Mouse (Mus musculus) hindbrain, postnatal 0 days (tissue): ENCODE measurements around the gene Olfr732. TPM values are rescaled to one million over a fixed set of nuclear protein-coding genes. Genes with fewer than 3 reads are reported as not detected.

Experiments used
- ATAC-seq: fragments of 200-750 bp; cut with Nextera tagmentation; 2 replicates; pipeline ENCODE4 v1.8.0; 2017; ENCODE audit warnings: mild to moderate bottlenecking, moderate TSS enrichment, moderate library complexity
- DNase-seq: peaks from one replicate; pipeline ENCODE4 v3.0.0-alpha.2; 2015; ENCODE audit warnings: low spot score
- H3K27ac ChIP-seq: fragments of 300-500 bp; sonication (generic); 2 replicates; pipeline ENCODE4 v1.5.1; 2014; ENCODE audit warnings: mild to moderate bottlenecking
- H3K27me3 ChIP-seq: fragments of 300-500 bp; sonication (generic); 2 replicates; pipeline ENCODE4 v1.6.1; 2014; ENCODE audit warnings: low read length, mixed read lengths; ENCODE audit not compliant: insufficient read depth
- H3K36me3 ChIP-seq: fragments of 300-500 bp; sonication (generic); 2 replicates; pipeline ENCODE4 v1.6.1; 2014; ENCODE audit warnings: low read length, mixed read lengths; ENCODE audit not compliant: insufficient read depth
- H3K4me1 ChIP-seq: fragments of 300-500 bp; sonication (generic); 2 replicates; pipeline ENCODE4 v1.6.1; 2014; ENCODE audit warnings: antibody characterized with exemption, low read length, mixed read lengths; ENCODE audit not compliant: insufficient read depth
- H3K4me2 ChIP-seq: fragments of 300-500 bp; sonication (generic); 2 replicates; pipeline ENCODE4 v1.6.1; 2014; ENCODE audit warnings: low read depth, mild to moderate bottlenecking, low read length, moderate library complexity, mixed read lengths
- H3K4me3 ChIP-seq: fragments of 300-500 bp; sonication (generic); 2 replicates; pipeline ENCODE4 v1.5.1; 2014; ENCODE audit warnings: low read length
- H3K9ac ChIP-seq: fragments of 300-500 bp; sonication (generic); replicated peaks from 2 replicates; pipeline ENCODE4 v1.6.1; 2014; ENCODE audit warnings: mild to moderate bottlenecking, low read length, moderate library complexity, mixed read lengths
- H3K9me3 ChIP-seq: fragments of 300-500 bp; sonication (generic); 2 replicates; pipeline ENCODE4 v1.6.1; 2016; ENCODE audit warnings: low read length, mixed read lengths
- CTCF ChIP-seq: IDR thresholded peaks from 2 replicates; pipeline ENCODE4 v1.5.1; 2016; ENCODE audit warnings: antibody characterized with exemption, control low read depth, low read depth
- WGBS: fragments of 180-500 bp; shearing (Covaris S2); extraction: QIAGEN DNeasy Blood & Tissue Kit; methylation state at CpG from one replicate; pipeline ENCODE4 v1.1.7; 2014; 5-methylcytosine and 5-hydroxymethylcytosine counted together
- polyA plus RNA-seq: library from polyadenylated mRNA; unstranded; fragments of >200 nt; fragmentation: Nextera tagmentation; extraction: Ambion mirVana; gene quantifications from 2 replicates; pipeline ENCODE4 v1.2.1, GENCODE M21; 2015
- total RNA-seq: library from RNA; depleted of rRNA; stranded (reverse); fragments of >200 nt; gene quantifications from 2 replicates; pipeline ENCODE4 v1.2.3, GENCODE M21; 2014; rRNA removed

The Olfr732 gene
- total RNA-seq = not detected in 2 replicates
- polyA plus RNA-seq = not detected in 2 replicates

DNA sequence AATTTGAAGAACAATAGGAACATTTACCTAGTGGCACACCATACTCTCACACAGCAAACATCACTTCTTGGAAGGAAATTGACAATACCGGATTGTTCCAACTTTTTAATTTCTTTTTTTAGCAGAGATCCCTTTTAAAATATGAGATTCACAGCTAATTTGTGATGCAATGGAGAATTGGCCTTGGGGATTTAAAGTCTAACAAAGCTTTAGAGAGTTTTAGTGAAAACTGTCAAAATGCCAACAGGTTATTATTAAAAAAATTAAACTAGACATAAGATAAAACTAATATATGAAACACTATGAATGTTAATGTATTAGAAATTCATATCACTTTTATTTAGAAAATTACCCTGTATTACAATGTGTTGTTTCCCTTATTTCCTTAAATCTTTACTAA is at the start of gene Olfr732:
TSS of gene Olfr732 (minus strand) at position 101 of the 400 bp plus-strand sequence.
- no peak within 1 kb of the TSS for H3K27ac ChIP-seq
- no peaks in the 10 kb centered on the region for H3K36me3 ChIP-seq
- ATAC-seq = no peak
- DNase-seq = no peak
- no peak within 1 kb of the TSS for H3K4me2 ChIP-seq
- no peaks in the 10 kb centered on the region for H3K4me1 ChIP-seq
- 92% methylated on average over 1 of the region's 1 CpGs for WGBS
- no peak within 1 kb of the TSS for H3K4me3 ChIP-seq
- no peaks in the 10 kb centered on the region for H3K9me3 ChIP-seq
- no peaks in the 10 kb centered on the region for H3K27me3 ChIP-seq
- TF ChIP-seq CTCF = no peak
- H3K9ac ChIP-seq = no peak within 1 kb of the TSS

DNA sequence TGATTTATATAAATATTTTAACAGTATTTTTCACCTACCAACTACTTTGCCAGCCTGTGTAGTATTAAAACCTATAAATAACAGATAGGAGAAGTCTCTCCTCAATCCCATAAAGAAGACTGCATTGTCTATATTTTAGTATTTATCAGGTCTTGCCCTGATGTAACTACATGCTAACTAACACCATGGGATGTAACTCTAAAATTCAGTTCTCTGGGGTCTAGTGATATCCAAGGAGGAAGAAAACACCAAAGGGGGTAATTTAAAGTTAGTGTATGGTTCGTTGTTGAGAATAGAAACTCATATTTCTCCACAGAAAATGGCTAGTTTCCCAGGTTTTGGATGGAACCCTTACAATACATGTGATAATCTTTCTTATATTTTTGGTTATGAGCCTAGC is 42.7 kb upstream of the Olfr732 start, which contains the start of gene Olfr734:
TSS of gene Olfr734 (minus strand) at position 101 of the 400 bp plus-strand sequence.
- no peak within 1 kb of the TSS for H3K4me3 ChIP-seq
- H3K36me3 ChIP-seq = no peaks in the 10 kb centered on the region
- no peaks in the 10 kb centered on the region for H3K9me3 ChIP-seq
- WGBS = 67% methylated on average over 1 of the region's 1 CpGs
- DNase-seq (no peak), ATAC-seq (no peak)
- no peak within 1 kb of the TSS for H3K27ac ChIP-seq
- H3K4me2 ChIP-seq = no peak within 1 kb of the TSS
- TF ChIP-seq CTCF = no peak
- H3K4me1 ChIP-seq = no peaks in the 10 kb centered on the region
- no peaks in the 10 kb centered on the region for H3K27me3 ChIP-seq
- no peak within 1 kb of the TSS for H3K9ac ChIP-seq

DNA sequence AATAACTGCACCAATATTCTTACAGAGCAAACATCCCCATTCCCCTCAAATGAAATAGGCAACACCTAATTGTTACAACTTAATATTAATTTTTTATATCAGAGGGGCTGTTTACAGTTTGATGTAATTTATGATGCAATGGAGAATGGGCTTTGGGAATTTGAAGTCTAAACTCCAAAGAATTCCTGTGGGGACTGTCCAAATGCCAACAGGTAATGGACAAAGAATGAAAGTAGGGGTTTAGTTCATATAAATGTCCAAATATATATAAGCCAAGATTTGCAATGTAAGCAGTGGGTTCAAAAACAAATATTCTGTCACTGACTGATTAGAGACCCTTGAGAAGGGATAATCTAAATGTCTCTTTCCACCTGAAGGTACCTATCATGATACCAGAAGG is 17.4 kb upstream of the Olfr732 start, which contains the start of gene Olfr733:
TSS of gene Olfr733 (minus strand) at position 101 of the 400 bp plus-strand sequence.
- H3K27me3 ChIP-seq = no peaks in the 10 kb centered on the region
- H3K4me1 ChIP-seq = no peaks in the 10 kb centered on the region
- no peak for ATAC-seq
- no peak within 1 kb of the TSS for H3K4me2 ChIP-seq
- TF ChIP-seq CTCF = no peak
- H3K4me3 ChIP-seq = no peak within 1 kb of the TSS
- H3K9ac ChIP-seq = no peak within 1 kb of the TSS
- H3K9me3 ChIP-seq = no peaks in the 10 kb centered on the region
- H3K36me3 ChIP-seq = no peaks in the 10 kb centered on the region
- H3K27ac ChIP-seq = no peak within 1 kb of the TSS
- no peak for DNase-seq

DNA sequence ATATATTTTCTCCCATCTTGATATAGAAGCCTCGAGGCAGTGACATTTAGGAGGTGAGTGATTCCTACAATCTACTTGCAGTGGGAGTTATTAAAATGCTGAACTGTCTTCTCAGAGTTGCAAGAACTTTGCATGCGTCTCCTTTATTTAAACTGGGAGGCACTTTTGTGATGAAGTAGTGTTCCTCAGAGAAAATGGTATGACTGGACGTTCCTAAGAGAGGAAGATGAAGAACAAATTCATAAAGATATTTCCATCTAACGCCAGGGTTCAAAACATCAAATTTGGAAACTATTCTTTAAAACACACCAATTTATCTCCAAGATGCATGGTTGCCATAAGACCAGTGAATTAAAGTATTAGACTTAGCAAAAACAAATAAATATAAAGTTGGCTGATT is 42.2 kb downstream of the Olfr732 start, which contains the start of gene Olfr731:
TSS of gene Olfr731 (minus strand) at position 101 of the 400 bp plus-strand sequence.
- Histone ChIP-seq H3K4me3 (no peak within 1 kb of the TSS), H3K36me3 (no peaks in the 10 kb centered on the region), H3K27ac (no peak within 1 kb of the TSS), H3K9ac (no peak within 1 kb of the TSS), H3K27me3 (no peaks in the 10 kb centered on the region), H3K4me1 (no peaks in the 10 kb centered on the region), H3K4me2 (no peak within 1 kb of the TSS), H3K9me3 (no peaks in the 10 kb centered on the region)
- DNase-seq = no peak
- no peak for ATAC-seq
- 84% methylated on average over 4 of the region's 4 CpGs for WGBS
- no peak for TF ChIP-seq CTCF

Other genes with a start within 250 kb of the Olfr732 start
- not detected in 2 replicates for gene Olfr725, start 243.8 kb downstream of the Olfr732 start, total RNA-seq
- gene Olfr725, start 243.8 kb downstream of the Olfr732 start, polyA plus RNA-seq = not detected in 2 replicates
- gene Olfr726, start 193.3 kb downstream of the Olfr732 start, total RNA-seq = not detected in 2 replicates
- gene Olfr726, start 193.3 kb downstream of the Olfr732 start, polyA plus RNA-seq = not detected in 2 replicates
- gene Olfr727, start 161.0 kb downstream of the Olfr732 start, total RNA-seq = not detected in 2 replicates
- not detected in 2 replicates for gene Olfr727, start 161.0 kb downstream of the Olfr732 start, polyA plus RNA-seq
- gene Olfr728, start 141.5 kb downstream of the Olfr732 start, total RNA-seq = not detected in 2 replicates
- not detected in 2 replicates for gene Olfr728, start 141.5 kb downstream of the Olfr732 start, polyA plus RNA-seq
- not detected in 2 replicates for gene Olfr729, start 131.3 kb downstream of the Olfr732 start, total RNA-seq
- not detected in 2 replicates for gene Olfr729, start 131.3 kb downstream of the Olfr732 start, polyA plus RNA-seq
- not detected in 2 replicates for gene Olfr730, start 96.0 kb downstream of the Olfr732 start, total RNA-seq
- gene Olfr730, start 96.0 kb downstream of the Olfr732 start, polyA plus RNA-seq = not detected in 2 replicates
- gene Olfr731, start 42.3 kb downstream of the Olfr732 start, total RNA-seq = not detected in 2 replicates
- gene Olfr731, start 42.3 kb downstream of the Olfr732 start, polyA plus RNA-seq = not detected in 2 replicates
- not detected in 2 replicates for gene Olfr733, start 17.3 kb upstream of the Olfr732 start, total RNA-seq
- gene Olfr733, start 17.3 kb upstream of the Olfr732 start, polyA plus RNA-seq = not detected in 2 replicates
- gene Olfr734, start 42.6 kb upstream of the Olfr732 start, total RNA-seq = not detected in 2 replicates
- gene Olfr734, start 42.6 kb upstream of the Olfr732 start, polyA plus RNA-seq = not detected in 2 replicates
- not detected in 2 replicates for gene Olfr735, start 64.7 kb upstream of the Olfr732 start, total RNA-seq
- not detected in 2 replicates for gene Olfr735, start 64.7 kb upstream of the Olfr732 start, polyA plus RNA-seq
- 0.04 TPM in 1 of 2 replicates, not detected in the other for gene Tlr11, start 73.7 kb upstream of the Olfr732 start, total RNA-seq
- not detected in 2 replicates for gene Tlr11, start 73.7 kb upstream of the Olfr732 start, polyA plus RNA-seq
- not detected in 2 replicates for gene Olfr736, start 97.0 kb upstream of the Olfr732 start, total RNA-seq
- not detected in 2 replicates for gene Olfr736, start 97.0 kb upstream of the Olfr732 start, polyA plus RNA-seq
- gene Olfr738, start 123.4 kb upstream of the Olfr732 start, total RNA-seq = not detected in 2 replicates
- gene Olfr738, start 123.4 kb upstream of the Olfr732 start, polyA plus RNA-seq = not detected in 2 replicates
- gene Olfr739, start 134.4 kb upstream of the Olfr732 start, total RNA-seq = not detected in 2 replicates
- gene Olfr739, start 134.4 kb upstream of the Olfr732 start, polyA plus RNA-seq = not detected in 2 replicates
- gene Olfr740, start 161.3 kb upstream of the Olfr732 start, total RNA-seq = not detected in 2 replicates
- gene Olfr740, start 161.3 kb upstream of the Olfr732 start, polyA plus RNA-seq = not detected in 2 replicates
- not detected in 2 replicates for gene Olfr741, start 188.5 kb upstream of the Olfr732 start, total RNA-seq
- not detected in 2 replicates for gene Olfr741, start 188.5 kb upstream of the Olfr732 start, polyA plus RNA-seq
- gene Olfr742, start 219.4 kb upstream of the Olfr732 start, total RNA-seq = not detected in 2 replicates
- gene Olfr742, start 219.4 kb upstream of the Olfr732 start, polyA plus RNA-seq = not detected in 2 replicates
- gene Olfr743, start 237.6 kb upstream of the Olfr732 start, total RNA-seq = not detected in 2 replicates
- not detected in 2 replicates for gene Olfr743, start 237.6 kb upstream of the Olfr732 start, polyA plus RNA-seq